Mouse (Mus musculus) limb, embryonic 11.5 days (tissue): Measurements from ENCODE around the gene Zfyve28. TPM values are rescaled to one million over a fixed set of nuclear protein-coding genes. Genes with fewer than 3 reads are reported as not detected.

ENCODE experiments used
- ATAC-seq: fragments of 200-750 bp; cut with Nextera tagmentation; 2 replicates; pipeline ENCODE4 v1.8.0; 2017; ENCODE audit warnings: low read depth; ENCODE audit not compliant: insufficient number of reproducible peaks, low FRiP score, low TSS enrichment
- DNase-seq: peaks from one replicate; pipeline ENCODE4 v3.0.0-alpha.2; 2015; ENCODE audit warnings: low spot score
- H3K27ac ChIP-seq: fragments of 300-500 bp; sonication (generic); replicated peaks from 2 replicates; pipeline ENCODE4 v1.5.1; 2014; ENCODE audit warnings: low read depth, mild to moderate bottlenecking, low read length
- H3K27me3 ChIP-seq: fragments of 300-500 bp; sonication (generic); 2 replicates; pipeline ENCODE4 v1.6.1; 2014; ENCODE audit warnings: mild to moderate bottlenecking, low read length, mixed read lengths; ENCODE audit not compliant: control insufficient read depth, insufficient read depth
- H3K36me3 ChIP-seq: fragments of 300-500 bp; sonication (generic); 2 replicates; pipeline ENCODE4 v1.6.1; 2014; ENCODE audit warnings: mild to moderate bottlenecking, low read length, moderate library complexity, mixed read lengths; ENCODE audit not compliant: control insufficient read depth, insufficient read depth
- H3K4me1 ChIP-seq: fragments of 300-500 bp; sonication (generic); 2 replicates; pipeline ENCODE4 v1.6.1; 2014; ENCODE audit warnings: low read length, mixed read lengths; ENCODE audit not compliant: control insufficient read depth, insufficient read depth
- H3K4me2 ChIP-seq: fragments of 300-500 bp; sonication (generic); 2 replicates; pipeline ENCODE4 v1.6.1; 2014; ENCODE audit warnings: low read depth, mild to moderate bottlenecking, moderate library complexity; ENCODE audit not compliant: severe bottlenecking
- H3K4me3 ChIP-seq: fragments of 300-500 bp; sonication (generic); 2 replicates; pipeline ENCODE4 v1.5.1; 2014; ENCODE audit warnings: low read depth, low read length
- H3K9ac ChIP-seq: fragments of 300-500 bp; sonication (generic); 2 replicates; pipeline ENCODE4 v1.6.1; 2014; ENCODE audit warnings: mild to moderate bottlenecking, low read length
- H3K9me3 ChIP-seq: fragments of 300-500 bp; sonication (generic); 2 replicates; pipeline ENCODE4 v1.6.1; 2016; ENCODE audit warnings: low read length; ENCODE audit not compliant: control insufficient read depth
- WGBS: fragments of 180-500 bp; shearing (Covaris S2); extraction: QIAGEN DNeasy Blood & Tissue Kit; methylation state at CpG from one replicate; pipeline ENCODE4 v1.1.7; 2014; 5-methylcytosine and 5-hydroxymethylcytosine counted together
- polyA plus RNA-seq: library from polyadenylated mRNA; unstranded; fragments of >200 nt; fragmentation: Nextera tagmentation; extraction: Ambion mirVana; gene quantifications from 2 replicates; pipeline ENCODE4 v1.2.1, GENCODE M21; 2014

Gene Zfyve28
- polyA plus RNA-seq, 1 experiment from 2014 or later = 0.61 TPM

DNA sequence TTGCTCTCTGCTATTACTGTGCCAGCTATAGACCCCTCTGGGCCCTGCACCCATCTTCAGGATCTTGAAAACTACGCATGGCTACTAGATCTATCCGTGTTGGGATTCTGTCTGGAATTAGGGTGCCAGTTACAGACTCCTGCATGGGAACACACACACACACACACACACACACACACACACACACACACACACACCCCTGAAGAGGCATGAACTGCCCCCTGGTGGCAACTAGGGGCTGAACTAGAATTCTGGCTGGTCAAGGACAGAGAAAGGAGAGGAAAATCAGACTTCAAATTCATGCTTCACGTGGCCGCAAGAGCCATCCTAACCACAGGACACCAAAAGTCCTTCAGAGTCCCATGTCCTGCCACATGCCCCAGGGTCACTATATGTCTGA, 96.4 kb downstream of the Zfyve28 start:
- Histone ChIP-seq H3K36me3 (no peaks in the 10 kb centered on the region), H3K9ac (no peak overlapping the region), H3K4me3 (no peak overlapping the region), H3K27ac (no peak overlapping the region), H3K27me3 (no peaks in the 10 kb centered on the region), H3K4me1 (peaks cover 5% of the 10 kb centered on the region), H3K4me2 (no peak overlapping the region), H3K9me3 (no peaks in the 10 kb centered on the region)
- 75% methylated on average over 4 of the region's 4 CpGs for WGBS
- no peak for ATAC-seq
- DNase-seq = no peak

DNA sequence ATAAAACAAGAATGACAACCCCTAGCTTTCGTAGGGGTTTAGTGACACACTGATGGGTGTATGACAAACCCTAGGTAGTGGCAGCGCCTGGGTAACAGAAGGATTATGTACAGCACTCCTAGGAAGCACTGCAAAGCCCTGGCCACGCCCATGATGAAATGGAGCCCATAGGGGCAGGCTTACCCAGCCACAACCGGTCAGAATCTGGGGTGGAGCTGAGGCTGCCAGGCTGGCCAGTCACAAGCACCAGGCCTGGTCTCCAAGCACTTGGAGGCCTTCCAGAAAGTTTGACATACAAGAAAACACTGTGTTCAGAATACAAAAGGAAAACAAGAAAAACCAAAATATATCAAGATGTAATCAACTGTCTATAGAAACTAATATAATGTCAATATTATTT, 97.2 kb downstream of the Zfyve28 start:
- H3K4me2 ChIP-seq = no peak overlapping the region
- 46% methylated on average over 4 of the region's 4 CpGs for WGBS
- peaks cover 11% of the 10 kb centered on the region for H3K4me1 ChIP-seq
- no peaks in the 10 kb centered on the region for H3K9me3 ChIP-seq
- no peak overlapping the region for H3K4me3 ChIP-seq
- DNase-seq = no peak
- H3K27ac ChIP-seq = no peak overlapping the region
- H3K36me3 ChIP-seq = no peaks in the 10 kb centered on the region
- no peaks in the 10 kb centered on the region for H3K27me3 ChIP-seq
- no peak overlapping the region for H3K9ac ChIP-seq
- ATAC-seq = no peak

DNA sequence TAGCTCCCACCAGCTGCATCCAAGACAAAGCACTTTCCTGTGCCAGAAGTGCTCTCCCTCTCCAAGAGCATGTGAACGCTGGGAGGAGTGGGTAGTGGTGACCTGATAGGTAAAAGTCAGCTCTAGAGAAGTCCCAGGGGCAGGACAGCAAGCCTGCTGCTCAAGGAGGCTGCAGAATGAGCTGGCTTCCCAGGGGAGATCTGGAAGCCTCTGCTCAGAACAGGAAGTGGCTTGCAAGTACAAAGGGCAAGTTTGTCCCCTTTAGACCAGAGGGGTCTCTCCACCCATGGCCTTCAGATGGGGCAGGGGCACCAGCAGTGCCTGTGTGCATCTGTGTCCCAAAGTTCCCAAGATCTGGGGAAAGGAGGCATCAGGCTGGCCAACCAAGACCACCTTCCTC, 98.7 kb downstream of the Zfyve28 start:
- Histone ChIP-seq H3K4me1 (peaks cover 16% of the 10 kb centered on the region), H3K4me2 (no peak overlapping the region), H3K27me3 (no peaks in the 10 kb centered on the region), H3K9ac (no peak overlapping the region), H3K36me3 (no peaks in the 10 kb centered on the region), H3K27ac (no peak overlapping the region), H3K4me3 (no peak overlapping the region), H3K9me3 (no peaks in the 10 kb centered on the region)
- 62% methylated on average over 1 of the region's 1 CpGs for WGBS
- no peak for DNase-seq
- ATAC-seq = no peak

DNA sequence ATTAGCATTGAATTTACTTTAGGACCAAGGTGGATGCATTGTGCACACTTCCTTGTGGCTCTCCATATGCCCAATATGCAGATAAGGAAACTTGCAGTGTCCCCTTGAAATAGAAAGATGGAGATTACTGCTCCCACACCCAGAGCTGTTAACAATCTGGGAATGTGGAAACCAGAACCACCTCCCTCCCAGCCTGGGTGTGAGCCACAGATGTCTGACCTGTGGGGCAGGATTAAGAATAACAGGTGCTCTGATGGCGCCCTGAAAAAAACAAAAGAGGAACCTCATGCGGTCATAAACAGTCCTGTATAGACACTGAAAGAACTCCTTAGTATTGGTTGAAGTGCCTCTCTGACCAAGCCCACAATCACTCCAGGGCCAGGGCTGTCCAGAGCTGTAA, 99.4 kb downstream of the Zfyve28 start:
- H3K9ac ChIP-seq = no peak overlapping the region

GRCm38 (mm10) chr5:34187601-34188316, 100.5 kb downstream of the Zfyve28 start, which contains the start of gene Mxd4:
Mxd4 (minus strand) TSS chr5:34187720.
- H3K4me1 ChIP-seq = peaks cover 16% of the 10 kb centered on the region
- H3K36me3 ChIP-seq = no peaks in the 10 kb centered on the region
- H3K27ac ChIP-seq = peak within 1 kb of the TSS; percentile 73
- DNase-seq (peak; percentile 98), ATAC-seq (peak; percentile 99)
- WGBS = under 1% methylated on average over 60 of the region's 60 CpGs
- H3K9ac ChIP-seq = peak within 1 kb of the TSS; percentile 77
- H3K27me3 ChIP-seq = no peaks in the 10 kb centered on the region
- peak within 1 kb of the TSS; percentile 93 for H3K4me3 ChIP-seq
- peak within 1 kb of the TSS; percentile 90 for H3K4me2 ChIP-seq
- H3K9me3 ChIP-seq = no peaks in the 10 kb centered on the region

More for the DNA sequence above, 99.4 kb downstream of the Zfyve28 start:
- Histone ChIP-seq H3K36me3 (no peaks in the 10 kb centered on the region), H3K4me2 (peak overlapping the region; percentile 90; the same call in 1 of the 2 replicates), H3K27me3 (no peaks in the 10 kb centered on the region), H3K4me1 (peaks cover 16% of the 10 kb centered on the region), H3K4me3 (no peak overlapping the region), H3K27ac (no peak overlapping the region), H3K9me3 (no peaks in the 10 kb centered on the region)
- WGBS = 68% methylated on average over 2 of the region's 2 CpGs
- ATAC-seq (no peak), DNase-seq (no peak)

- peak overlapping the region; percentile 77 for H3K9ac ChIP-seq
- H3K4me1 ChIP-seq = peaks cover 16% of the 10 kb centered on the region
- under 1% methylated on average over 46 of the region's 46 CpGs for WGBS
- no peaks in the 10 kb centered on the region for H3K27me3 ChIP-seq
- H3K36me3 ChIP-seq = peaks cover 2% of the 10 kb centered on the region; the same call in 1 of the 2 replicates
- H3K27ac ChIP-seq = peak overlapping the region; percentile 73
- H3K9me3 ChIP-seq = no peaks in the 10 kb centered on the region
- H3K4me2 ChIP-seq = peak overlapping the region; percentile 90
- DNase-seq (peak; percentile 63), ATAC-seq (0 out of 2 replicates have a peak, but pooled peaks have one; percentile 3)
- H3K4me3 ChIP-seq = peak overlapping the region; percentile 93
Measured at GRCm38 (mm10) chr5:34186961-34187391, 101.3 kb downstream of the Zfyve28 start.

DNA sequence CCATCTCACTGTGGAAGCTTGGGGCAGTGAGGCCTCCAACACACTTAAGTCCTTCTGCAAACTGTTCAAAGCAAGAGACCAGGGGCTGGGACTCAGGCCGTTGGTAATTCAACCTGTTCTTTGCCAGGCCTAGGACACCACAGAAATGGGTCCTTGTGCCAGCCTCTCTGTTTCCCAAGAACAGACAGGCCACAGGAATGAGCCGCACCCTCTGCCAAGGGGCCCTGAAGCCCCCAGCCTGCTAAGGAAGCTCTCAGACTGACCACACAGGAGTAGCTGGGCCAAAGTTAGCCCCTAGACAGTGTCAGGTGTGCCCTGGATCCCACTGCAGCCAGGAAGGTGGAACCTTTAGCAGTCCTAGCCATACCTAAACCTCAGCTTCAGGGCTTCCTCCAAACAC, 101.9 kb downstream of the Zfyve28 start:
- peaks cover 16% of the 10 kb centered on the region for H3K4me1 ChIP-seq
- no peaks in the 10 kb centered on the region for H3K27me3 ChIP-seq
- peak overlapping the region; percentile 93 for H3K4me3 ChIP-seq
- ATAC-seq (no peak), DNase-seq (no peak)
- peak overlapping the region; percentile 90 for H3K4me2 ChIP-seq
- H3K36me3 ChIP-seq = peaks cover 2% of the 10 kb centered on the region; the same call in 1 of the 2 replicates
- WGBS = 81% methylated on average over 2 of the region's 2 CpGs
- H3K9ac ChIP-seq = peak overlapping the region; percentile 77
- no peaks in the 10 kb centered on the region for H3K9me3 ChIP-seq
- no peak overlapping the region for H3K27ac ChIP-seq

DNA sequence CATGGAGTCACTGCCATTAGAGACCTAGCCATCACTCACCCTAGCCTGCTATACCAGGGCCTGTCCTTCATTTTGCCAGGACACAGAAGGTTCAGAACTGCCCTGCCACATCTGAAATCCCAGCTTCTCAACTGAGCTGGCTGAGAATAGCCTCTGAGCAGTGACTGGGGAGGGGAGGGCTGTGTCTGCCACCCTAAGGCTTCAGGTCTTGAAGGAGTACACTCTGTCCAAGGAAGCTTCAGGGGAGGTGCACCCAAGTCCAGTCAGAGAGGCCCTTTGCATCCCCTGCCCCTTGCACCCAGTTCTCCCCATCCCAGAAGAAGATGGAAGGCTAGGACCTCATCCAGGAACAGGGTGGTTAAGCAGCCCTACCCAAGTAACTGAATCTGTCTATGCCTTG, 102.5 kb downstream of the Zfyve28 start:
- Histone ChIP-seq H3K27me3 (no peaks in the 10 kb centered on the region), H3K36me3 (peaks cover 2% of the 10 kb centered on the region; the same call in 1 of the 2 replicates), H3K4me1 (peaks cover 16% of the 10 kb centered on the region), H3K27ac (no peak overlapping the region), H3K9me3 (no peaks in the 10 kb centered on the region), H3K4me3 (peak overlapping the region; percentile 93; the same call in 1 of the 2 replicates), H3K4me2 (peak overlapping the region; percentile 90; the same call in 1 of the 2 replicates), H3K9ac (no peak overlapping the region)
- no peak for ATAC-seq
- DNase-seq = no peak
